Mouse (Mus musculus) midbrain, postnatal 0 days (tissue): Measurements from ENCODE around the gene Tmem102. TPM values are rescaled to one million over a fixed set of nuclear protein-coding genes. Genes with fewer than 3 reads are reported as not detected.
A peak's percentile ranks its signal among the peaks of the same experiment; 100 is the strongest.

Experiments used
- ATAC-seq: fragments of 200-750 bp; cut with Nextera tagmentation; 2 replicates; pipeline ENCODE4 v1.8.0; 2017; ENCODE audit warnings: moderate number of reproducible peaks, mild to moderate bottlenecking, moderate TSS enrichment, moderate library complexity; ENCODE audit not compliant: low FRiP score
- DNase-seq: peaks from one replicate; pipeline ENCODE4 v3.0.0-alpha.2; 2015; ENCODE audit warnings: low spot score
- H3K27ac ChIP-seq: fragments of 300-500 bp; sonication (generic); 2 replicates; pipeline ENCODE4 v1.5.1; 2014; ENCODE audit warnings: low read depth, mild to moderate bottlenecking, low read length, mixed read lengths
- H3K27me3 ChIP-seq: fragments of 300-500 bp; sonication (generic); 2 replicates; pipeline ENCODE4 v1.6.1; 2014; ENCODE audit warnings: low read length, control low read depth, mixed read lengths; ENCODE audit not compliant: insufficient read depth
- H3K36me3 ChIP-seq: fragments of 300-500 bp; sonication (generic); 2 replicates; pipeline ENCODE4 v1.6.1; 2014; ENCODE audit warnings: low read length, control low read depth, mixed read lengths; ENCODE audit not compliant: insufficient read depth
- H3K4me1 ChIP-seq: fragments of 300-500 bp; sonication (generic); 2 replicates; pipeline ENCODE4 v1.6.1; 2014; ENCODE audit warnings: mild to moderate bottlenecking, control low read depth, antibody characterized with exemption, low read length, mixed read lengths; ENCODE audit not compliant: insufficient read depth
- H3K4me2 ChIP-seq: fragments of 300-500 bp; sonication (generic); 2 replicates; pipeline ENCODE4 v1.6.1; 2014; ENCODE audit warnings: low read depth, mild to moderate bottlenecking, low read length, mixed read lengths; ENCODE audit not compliant: poor library complexity, severe bottlenecking
- H3K4me3 ChIP-seq: fragments of 300-500 bp; sonication (generic); 2 replicates; pipeline ENCODE4 v1.5.1; 2014; ENCODE audit warnings: low read depth, mild to moderate bottlenecking, low read length, moderate library complexity
- H3K9ac ChIP-seq: fragments of 300-500 bp; sonication (generic); replicated peaks from 2 replicates; pipeline ENCODE4 v1.6.1; 2014; ENCODE audit warnings: mild to moderate bottlenecking, low read length, moderate library complexity, mixed read lengths; ENCODE audit not compliant: poor library complexity, severe bottlenecking
- H3K9me3 ChIP-seq: fragments of 300-500 bp; sonication (generic); 2 replicates; pipeline ENCODE4 v1.6.1; 2016; ENCODE audit warnings: low read length, control low read depth
- CTCF ChIP-seq: IDR thresholded peaks from 2 replicates; pipeline ENCODE4 v1.5.1; 2016; ENCODE audit warnings: antibody characterized with exemption, mild to moderate bottlenecking
- WGBS: fragments of 180-500 bp; shearing (Covaris S2); extraction: QIAGEN DNeasy Blood & Tissue Kit; methylation state at CpG from one replicate; pipeline ENCODE4 v1.1.7; 2014; 5-methylcytosine and 5-hydroxymethylcytosine counted together
- polyA plus RNA-seq: library from polyadenylated mRNA; unstranded; fragments of >200 nt; fragmentation: Nextera tagmentation; extraction: Ambion mirVana; gene quantifications from 2 replicates; pipeline ENCODE4 v1.2.1, GENCODE M21; 2015
- total RNA-seq: library from RNA; depleted of rRNA; stranded (reverse); fragments of >200 nt; gene quantifications from 2 replicates; pipeline ENCODE4 v1.2.3, GENCODE M21; 2014; rRNA removed

Gene Tmem102
- total RNA-seq = 0.16 TPM in 1 of 2 replicates, not detected in the other
- polyA plus RNA-seq = 0.80 and 0.94 TPM in 2 replicates

DNA sequence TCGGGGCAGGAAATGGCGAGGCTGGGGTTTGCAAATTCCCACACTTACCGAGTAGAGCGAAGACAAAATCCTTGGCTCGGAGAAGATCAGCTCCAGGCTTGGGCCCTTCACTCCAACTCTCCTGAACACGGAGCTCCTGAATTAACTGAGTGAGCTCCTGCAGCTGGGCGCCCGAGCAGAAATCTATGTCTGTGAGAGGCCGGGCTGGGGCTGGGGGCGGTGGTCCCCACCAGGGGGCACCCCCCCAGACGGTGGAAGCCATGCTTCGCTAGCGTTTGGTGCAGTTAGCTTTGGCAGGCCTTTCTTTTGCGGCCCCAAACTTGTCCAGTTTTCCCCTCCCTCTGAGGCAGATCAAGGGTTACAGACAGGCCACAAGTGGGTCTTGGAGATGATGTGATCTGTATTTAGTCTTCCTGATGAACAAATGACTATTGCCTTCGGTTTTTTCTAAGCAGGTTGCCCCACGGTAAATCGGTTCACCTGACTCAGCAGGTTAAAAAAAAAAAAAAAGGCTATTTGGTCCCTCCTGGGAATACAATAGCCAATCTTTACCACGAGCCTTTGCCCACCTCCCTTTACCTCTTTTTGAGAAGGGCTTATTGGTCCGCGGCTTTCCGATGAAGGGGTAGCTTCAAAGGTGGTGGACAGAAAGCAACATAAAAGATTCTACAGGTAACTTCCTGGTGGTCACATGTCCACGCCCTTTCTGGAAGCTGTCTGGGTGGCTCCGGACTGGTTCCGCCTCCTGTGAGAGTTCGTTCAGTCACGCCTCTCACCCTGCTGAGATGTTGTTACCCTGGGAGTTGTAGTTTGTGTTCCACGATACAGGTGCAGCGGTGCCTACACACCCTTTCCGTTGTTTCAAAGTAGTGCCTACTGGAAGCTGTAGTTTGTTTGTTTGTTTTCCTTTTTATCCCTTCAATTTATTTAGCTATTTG lies at the start of gene Tmem102:
TSS of gene Tmem102 (minus strand) at position 653 of the 938 bp plus-strand sequence.
- 12% methylated on average over 29 of the region's 29 CpGs for WGBS
- H3K9ac ChIP-seq = no peak within 1 kb of the TSS
- ATAC-seq (no peak), DNase-seq (no peak)
- 0 out of 2 replicates have a peak, but pooled peaks cover 3% of the 10 kb centered on the region for H3K4me1 ChIP-seq
- H3K4me3 ChIP-seq = no peak within 1 kb of the TSS
- H3K27ac ChIP-seq = no peak within 1 kb of the TSS
- no peak for TF ChIP-seq CTCF
- H3K36me3 ChIP-seq = no peaks in the 10 kb centered on the region
- 0 out of 2 replicates have a peak, but pooled peaks cover 4% of the 10 kb centered on the region for H3K27me3 ChIP-seq
- H3K9me3 ChIP-seq = no peaks in the 10 kb centered on the region
- peak within 1 kb of the TSS; percentile 96 for H3K4me2 ChIP-seq

DNA sequence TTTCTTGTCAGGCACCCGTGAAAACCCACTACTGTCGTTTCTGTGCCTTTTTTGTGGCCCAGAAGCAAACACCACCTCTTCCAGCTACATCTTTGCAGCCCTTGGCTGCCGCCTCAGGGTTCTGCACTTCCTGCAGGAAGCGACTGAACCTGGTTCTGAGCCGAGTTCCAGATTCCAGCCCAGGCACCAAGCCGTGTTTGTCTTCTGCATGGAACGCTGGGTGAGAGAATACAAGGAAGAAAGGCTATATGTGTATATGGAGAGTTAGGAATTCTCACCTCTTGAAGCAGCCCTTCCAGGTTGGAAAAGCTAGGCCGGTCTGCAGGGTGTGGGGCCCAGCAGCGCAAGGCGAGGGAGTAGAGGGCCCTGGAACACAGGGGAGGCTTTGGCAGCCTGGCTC lies 49.3 kb upstream of the Tmem102 start:
- DNase-seq (no peak), ATAC-seq (no peak)
- H3K4me1 ChIP-seq = 0 out of 2 replicates have a peak, but pooled peaks cover 4% of the 10 kb centered on the region
- no peak overlapping the region for H3K4me3 ChIP-seq
- H3K9ac ChIP-seq = no peak overlapping the region
- no peak overlapping the region for H3K4me2 ChIP-seq
- TF ChIP-seq CTCF = no peak
- H3K27me3 ChIP-seq = peaks cover 8% of the 10 kb centered on the region
- 89% methylated on average over 10 of the region's 10 CpGs for WGBS
- H3K27ac ChIP-seq = no peak overlapping the region
- H3K36me3 ChIP-seq = peaks cover 21% of the 10 kb centered on the region
- H3K9me3 ChIP-seq = no peaks in the 10 kb centered on the region

DNA sequence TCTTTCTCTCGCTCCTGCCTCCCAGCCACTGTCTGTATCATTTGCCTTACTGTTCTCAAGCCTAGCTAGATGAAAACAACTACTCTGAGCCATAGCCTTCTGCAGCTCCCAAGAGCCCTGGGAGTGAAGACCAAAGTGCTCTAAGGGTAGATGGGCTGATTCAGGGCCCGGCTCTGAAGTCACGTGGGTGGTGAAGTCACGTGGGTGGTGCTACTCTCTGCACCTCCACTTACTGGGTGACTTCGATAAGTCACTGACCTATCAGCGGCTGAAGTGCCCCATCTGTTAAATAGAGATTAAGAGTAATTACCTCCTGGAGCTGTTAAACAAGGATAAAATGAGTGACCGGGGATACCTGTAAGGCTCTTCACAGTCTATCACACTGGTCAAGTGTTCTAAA lies 48.6 kb upstream of the Tmem102 start:
- Histone ChIP-seq H3K27me3 (peaks cover 6% of the 10 kb centered on the region), H3K9ac (no peak overlapping the region), H3K4me1 (0 out of 2 replicates have a peak, but pooled peaks cover 4% of the 10 kb centered on the region), H3K4me2 (no peak overlapping the region), H3K4me3 (no peak overlapping the region), H3K27ac (no peak overlapping the region), H3K36me3 (peaks cover 24% of the 10 kb centered on the region), H3K9me3 (no peaks in the 10 kb centered on the region)
- WGBS = 81% methylated on average over 7 of the region's 7 CpGs
- ATAC-seq (no peak), DNase-seq (no peak)
- TF ChIP-seq CTCF = no peak

DNA sequence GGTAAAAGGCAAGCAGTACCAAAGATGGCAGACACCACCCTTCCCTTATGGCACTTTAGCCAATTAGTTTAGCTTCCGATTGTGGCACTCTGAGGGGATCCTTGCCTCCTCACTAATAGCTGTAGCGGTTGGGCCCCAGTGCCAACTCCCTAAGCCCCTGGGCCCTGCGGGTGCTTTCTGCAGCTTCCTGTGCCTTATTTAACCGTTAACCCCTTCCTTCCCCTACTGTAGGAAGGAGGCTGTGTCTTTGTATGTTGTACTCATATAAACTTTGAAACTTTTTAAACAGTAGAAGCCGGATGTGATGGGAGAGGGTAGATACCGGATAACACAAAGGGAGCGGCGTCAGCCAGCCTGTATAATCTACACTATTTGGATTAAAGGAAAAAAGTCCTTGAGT lies 45.3 kb upstream of the Tmem102 start:
- Histone ChIP-seq H3K27ac (no peak overlapping the region), H3K36me3 (peaks cover 34% of the 10 kb centered on the region), H3K4me2 (no peak overlapping the region), H3K4me3 (no peak overlapping the region), H3K9ac (no peak overlapping the region), H3K27me3 (no peaks in the 10 kb centered on the region), H3K4me1 (peaks cover 14% of the 10 kb centered on the region; the same call in 1 of the 2 replicates), H3K9me3 (no peaks in the 10 kb centered on the region)
- 75% methylated on average over 8 of the region's 8 CpGs for WGBS
- ATAC-seq (no peak), DNase-seq (no peak)
- TF ChIP-seq CTCF = no peak

DNA sequence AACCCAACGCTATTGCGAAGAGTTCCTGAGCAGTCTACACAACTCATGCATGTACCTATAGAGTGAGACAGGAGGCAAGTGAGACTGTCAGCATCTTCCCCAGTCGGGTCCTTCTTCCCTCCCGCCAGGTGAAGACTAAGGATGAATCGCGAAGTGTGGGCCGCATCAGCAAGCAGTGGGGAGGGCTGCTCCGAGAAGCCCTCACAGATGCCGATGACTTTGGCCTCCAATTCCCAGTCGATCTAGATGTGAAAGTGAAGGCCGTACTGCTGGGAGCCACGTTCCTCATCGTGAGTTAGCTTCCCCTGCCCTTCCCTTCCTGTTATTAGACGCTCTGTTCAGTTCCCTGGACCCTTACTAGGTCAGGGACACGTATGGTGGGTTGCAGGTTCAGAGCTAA lies 44.5 kb upstream of the Tmem102 start:
- no peak overlapping the region for H3K4me2 ChIP-seq
- H3K4me1 ChIP-seq = peaks cover 9% of the 10 kb centered on the region; the same call in 1 of the 2 replicates
- ATAC-seq (no peak), DNase-seq (no peak)
- 92% methylated on average over 15 of the region's 15 CpGs for WGBS
- no peak overlapping the region for H3K4me3 ChIP-seq
- TF ChIP-seq CTCF = no peak
- H3K27ac ChIP-seq = no peak overlapping the region
- no peaks in the 10 kb centered on the region for H3K9me3 ChIP-seq
- peaks cover 34% of the 10 kb centered on the region for H3K36me3 ChIP-seq
- H3K9ac ChIP-seq = no peak overlapping the region
- no peaks in the 10 kb centered on the region for H3K27me3 ChIP-seq

DNA sequence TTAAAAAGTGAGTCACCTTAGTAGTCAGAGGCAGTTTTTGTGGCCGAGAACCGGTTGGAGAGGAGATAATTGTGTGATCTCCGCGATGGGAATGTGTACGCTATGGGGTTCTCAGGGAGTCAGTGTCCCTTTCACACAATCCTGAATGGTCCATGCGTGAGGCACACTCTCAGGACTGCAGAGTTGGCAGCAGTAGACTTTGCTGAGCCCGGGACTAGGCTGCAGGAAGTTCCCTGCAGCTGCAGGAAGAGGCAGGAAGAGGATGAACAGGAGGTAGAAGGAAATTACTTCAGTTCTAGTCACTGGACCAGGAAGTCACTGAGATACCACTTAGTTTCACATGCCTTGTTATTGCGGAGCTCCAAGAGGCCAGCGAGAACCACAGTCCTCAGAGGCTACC lies 43.7 kb upstream of the Tmem102 start:
- Histone ChIP-seq H3K4me2 (no peak overlapping the region), H3K36me3 (peaks cover 34% of the 10 kb centered on the region), H3K9ac (no peak overlapping the region), H3K9me3 (no peaks in the 10 kb centered on the region), H3K27ac (no peak overlapping the region), H3K27me3 (no peaks in the 10 kb centered on the region), H3K4me1 (peaks cover 9% of the 10 kb centered on the region; the same call in 1 of the 2 replicates), H3K4me3 (no peak overlapping the region)
- DNase-seq (no peak), ATAC-seq (no peak)
- 88% methylated on average over 9 of the region's 9 CpGs for WGBS
- no peak for TF ChIP-seq CTCF
